Mouse (Mus musculus): ENCODE results near the gene Ntm.

- TF ChIP-seq CTCF (IDR thresholded peaks at IDR 0.05; ENCODE audit: control insufficient read depth, insufficient read depth, insufficient replicate concordance, low read depth, low read length) (no peak), POLR2A (IDR thresholded peaks at IDR 0.05; ENCODE audit: control insufficient read depth, low read depth, low read length) (no peak)
These were observed 81.3 kb downstream of the Ntm start for GRCm38 (mm10) chr9:29881614-29882013.
